Mouse (Mus musculus) fat pad, adult 2 months (tissue): ENCODE measurements at regions not wholly inside any gene's neighbourhood (a gene's known extent, or its start where the extent isn't known, plus 50 kb on each side); places are given as distances from the start of the nearest gene placed in this dataset.

Source experiments
- DNase-seq: peaks from one replicate; pipeline ENCODE4 v3.0.0-alpha.2; 2011; ENCODE audit warnings: low read depth, low spot score; ENCODE audit errors: extremely low read depth

- DNase-seq, result no peak
These were observed 101.8 kb upstream of the Jun start for GRCm38 (mm10) chr4:95153737-95154287.

- no peak for DNase-seq
These were observed 102.4 kb upstream of the Jun start for GRCm38 (mm10) chr4:95154377-95154776.

GRCm38 (mm10) chr4:95155178-95155577, 103.2 kb upstream of the Jun start:
- DNase-seq, result no peak

GRCm38 (mm10) chr4:95155796-95156195, 103.8 kb upstream of the Jun start:
- DNase-seq, result no peak

GRCm38 (mm10) chr4:95156451-95157271, 104.6 kb upstream of the Jun start:
- DNase-seq, result no peak

GRCm38 (mm10) chr4:95157653-95158430, 105.8 kb upstream of the Jun start:
- no peak for DNase-seq

GRCm38 (mm10) chr4:95158632-95159424, 106.8 kb upstream of the Jun start:
- DNase-seq, result no peak

GRCm38 (mm10) chr4:95159821-95160220, 107.8 kb upstream of the Jun start:
- no peak for DNase-seq

- DNase-seq, result no peak
These were observed 108.4 kb upstream of the Jun start for GRCm38 (mm10) chr4:95160465-95160864.

GRCm38 (mm10) chr4:95160912-95161669, 109.1 kb upstream of the Jun start:
- DNase-seq, result peak; percentile 70

GRCm38 (mm10) chr4:95161670-95162020, 109.6 kb upstream of the Jun start:
- peak; percentile 65 for DNase-seq

- no peak for DNase-seq
These were observed 110.5 kb upstream of the Jun start for GRCm38 (mm10) chr4:95162386-95163090.

GRCm38 (mm10) chr4:95163403-95163802, 111.4 kb upstream of the Jun start:
- no peak for DNase-seq

- no peak for DNase-seq
These were observed 114.5 kb upstream of the Jun start for GRCm38 (mm10) chr4:95166503-95166902.

- DNase-seq, result no peak
These were observed 115.2 kb upstream of the Jun start for GRCm38 (mm10) chr4:95167216-95167615.

GRCm38 (mm10) chr4:95169702-95170101, 117.7 kb upstream of the Jun start:
- DNase-seq, result no peak

GRCm38 (mm10) chr4:95177753-95178152, 125.7 kb upstream of the Jun start:
- DNase-seq, result no peak

GRCm38 (mm10) chr4:95178467-95178866, 126.4 kb upstream of the Jun start:
- DNase-seq, result no peak

- no peak for DNase-seq
These were observed 126.9 kb upstream of the Jun start for GRCm38 (mm10) chr4:95178900-95179299.

GRCm38 (mm10) chr4:95180446-95180845, 128.4 kb upstream of the Jun start:
- no peak for DNase-seq
